Mouse (Mus musculus): ENCODE measurements around the gene Eif4g3. TPM values are rescaled to one million over a fixed set of nuclear protein-coding genes. Genes with fewer than 3 reads are reported as not detected.

Eif4g3 gene
- polyA plus RNA-seq, 1 experiment, result 72.1 TPM

DNA sequence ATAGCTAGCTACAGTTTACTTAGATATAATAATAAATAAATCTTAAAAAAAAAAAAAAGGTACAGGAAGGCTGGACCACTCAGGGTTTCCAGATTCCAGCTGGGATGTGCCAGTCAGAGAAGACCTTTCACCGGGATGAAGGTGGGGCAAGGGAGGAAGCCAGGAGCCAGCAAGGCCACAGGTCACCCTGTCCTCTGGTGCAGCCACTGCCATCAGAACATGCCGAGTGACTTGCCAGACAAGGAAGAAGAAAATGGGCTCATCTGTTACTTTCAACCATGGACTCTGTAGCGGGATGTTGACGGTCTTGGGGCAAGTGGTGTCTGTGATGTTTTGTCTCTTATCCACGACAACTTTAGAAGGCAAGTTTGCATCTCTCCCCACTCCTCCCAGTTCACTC, 8.1 kb upstream of the Eif4g3 start:
- H3K4me3 ChIP-seq (ENCODE audit: control insufficient read depth, insufficient read depth, low read length), result no peak overlapping the region
- H3K27me3 ChIP-seq (ENCODE audit: control insufficient read depth, insufficient read depth, low read length), result no peaks in the 10 kb centered on the region
- no peak overlapping the region for H3K27ac ChIP-seq (ENCODE audit: control insufficient read depth, insufficient read depth, low read length)
- DNase-seq, result no peak
- H3K4me1 ChIP-seq (replicated peaks; ENCODE audit: control insufficient read depth, insufficient read depth, low read length), result no peaks in the 10 kb centered on the region
- WGBS, result 83% methylated on average over 5 of the region's 5 CpGs
- TF ChIP-seq POLR2A (IDR thresholded peaks at IDR 0.05; ENCODE audit: control insufficient read depth, extremely low read depth, insufficient read depth, low read length, poor library complexity) (no peak), CTCF (IDR thresholded peaks at IDR 0.05; ENCODE audit: borderline replicate concordance, control insufficient read depth, extremely low read depth, insufficient read depth, low read length, poor library complexity) (no peak)
- no peaks in the 10 kb centered on the region for H3K36me3 ChIP-seq (ENCODE audit: control insufficient read depth, insufficient read depth, low read length)

DNA sequence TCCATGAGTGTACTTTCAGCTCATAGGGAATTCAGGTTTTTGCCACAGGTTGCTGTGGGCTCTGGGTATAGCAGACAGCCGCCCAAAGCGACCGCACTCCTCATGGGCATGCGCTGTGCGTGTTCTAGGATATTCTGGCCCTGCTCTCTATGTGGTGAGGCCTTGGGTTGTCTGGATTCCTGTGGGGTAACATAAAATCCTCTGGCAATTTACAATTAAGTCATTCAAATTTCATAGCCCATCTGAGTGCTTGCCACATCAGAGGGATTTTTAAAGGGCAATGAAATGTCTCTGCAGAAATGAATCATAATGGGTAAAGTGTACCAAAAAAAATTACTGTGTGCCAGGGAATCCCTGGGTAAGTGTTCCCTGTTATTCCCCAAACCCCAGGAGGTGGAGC, 3.4 kb upstream of the Eif4g3 start:
- WGBS, result 91% methylated on average over 5 of the region's 5 CpGs
- H3K27ac ChIP-seq (ENCODE audit: control insufficient read depth, insufficient read depth, low read length), result no peak overlapping the region
- H3K36me3 ChIP-seq (ENCODE audit: control insufficient read depth, insufficient read depth, low read length), result no peaks in the 10 kb centered on the region
- H3K27me3 ChIP-seq (ENCODE audit: control insufficient read depth, insufficient read depth, low read length), result no peaks in the 10 kb centered on the region
- TF ChIP-seq CTCF (IDR thresholded peaks at IDR 0.05; ENCODE audit: borderline replicate concordance, control insufficient read depth, extremely low read depth, insufficient read depth, low read length, poor library complexity) (no peak), POLR2A (IDR thresholded peaks at IDR 0.05; ENCODE audit: control insufficient read depth, extremely low read depth, insufficient read depth, low read length, poor library complexity) (no peak)
- DNase-seq, result no peak
- H3K4me1 ChIP-seq (replicated peaks; ENCODE audit: control insufficient read depth, insufficient read depth, low read length), result peaks cover 5% of the 10 kb centered on the region
- H3K4me3 ChIP-seq (ENCODE audit: control insufficient read depth, insufficient read depth, low read length), result no peak overlapping the region

DNA sequence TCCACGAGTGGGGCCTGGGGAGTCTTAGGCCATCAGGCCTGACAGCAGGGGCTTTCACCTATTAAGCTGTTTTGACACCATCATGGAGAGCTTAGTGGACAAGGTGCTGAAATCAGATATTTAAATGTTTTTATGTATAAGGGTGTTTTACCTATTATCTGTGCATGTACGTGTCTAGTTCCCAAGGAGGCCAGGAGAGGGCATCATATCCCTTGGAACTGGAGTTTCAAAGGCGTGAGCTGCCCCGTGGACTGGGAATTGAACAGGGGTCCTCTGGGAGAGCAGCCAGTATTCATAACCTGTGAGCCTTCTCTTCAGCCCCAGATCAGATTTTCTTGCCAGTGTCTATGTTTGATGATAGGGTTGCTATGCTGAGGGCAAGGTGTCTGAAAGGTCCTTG, 2.4 kb upstream of the Eif4g3 start:
- no peak overlapping the region for H3K4me3 ChIP-seq (ENCODE audit: control insufficient read depth, insufficient read depth, low read length)
- H3K4me1 ChIP-seq (replicated peaks; ENCODE audit: control insufficient read depth, insufficient read depth, low read length), result peaks cover 10% of the 10 kb centered on the region
- no peaks in the 10 kb centered on the region for H3K36me3 ChIP-seq (ENCODE audit: control insufficient read depth, insufficient read depth, low read length)
- DNase-seq, result no peak
- no peak overlapping the region for H3K27ac ChIP-seq (ENCODE audit: control insufficient read depth, insufficient read depth, low read length)
- TF ChIP-seq CTCF (IDR thresholded peaks at IDR 0.05; ENCODE audit: borderline replicate concordance, control insufficient read depth, extremely low read depth, insufficient read depth, low read length, poor library complexity), result no peak
- no peak for TF ChIP-seq POLR2A (IDR thresholded peaks at IDR 0.05; ENCODE audit: control insufficient read depth, extremely low read depth, insufficient read depth, low read length, poor library complexity)
- H3K27me3 ChIP-seq (ENCODE audit: control insufficient read depth, insufficient read depth, low read length), result no peaks in the 10 kb centered on the region
- 95% methylated on average over 4 of the region's 4 CpGs for WGBS

DNA sequence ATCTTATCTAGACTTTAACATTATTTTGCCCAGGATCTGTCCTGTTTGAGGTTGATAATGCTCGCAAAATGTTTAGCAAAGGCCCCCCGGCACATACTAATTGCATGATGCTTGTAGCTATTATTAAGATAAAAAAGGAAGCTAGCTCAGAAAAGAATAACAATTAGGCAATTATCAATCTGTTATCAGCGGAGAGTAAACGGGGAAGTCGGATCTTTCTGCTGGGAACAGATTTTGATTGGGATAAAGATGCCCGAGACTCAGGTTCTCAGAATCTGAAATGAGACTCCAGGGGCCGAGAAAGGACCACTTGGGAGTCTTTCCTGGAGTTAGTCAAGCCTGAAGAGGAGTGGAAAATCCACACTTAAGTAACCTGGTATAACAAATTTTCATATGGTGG, 1.6 kb upstream of the Eif4g3 start:
- 97% methylated on average over 7 of the region's 7 CpGs for WGBS
- Histone ChIP-seq H3K27ac (ENCODE audit: control insufficient read depth, insufficient read depth, low read length) (no peak overlapping the region), H3K27me3 (ENCODE audit: control insufficient read depth, insufficient read depth, low read length) (no peaks in the 10 kb centered on the region), H3K4me3 (ENCODE audit: control insufficient read depth, insufficient read depth, low read length) (no peak overlapping the region), H3K36me3 (ENCODE audit: control insufficient read depth, insufficient read depth, low read length) (no peaks in the 10 kb centered on the region), H3K4me1 (replicated peaks; ENCODE audit: control insufficient read depth, insufficient read depth, low read length) (peaks cover 11% of the 10 kb centered on the region)
- no peak for TF ChIP-seq CTCF (IDR thresholded peaks at IDR 0.05; ENCODE audit: borderline replicate concordance, control insufficient read depth, extremely low read depth, insufficient read depth, low read length, poor library complexity)
- TF ChIP-seq POLR2A (IDR thresholded peaks at IDR 0.05; ENCODE audit: control insufficient read depth, extremely low read depth, insufficient read depth, low read length, poor library complexity), result no peak
- DNase-seq, result no peak

DNA sequence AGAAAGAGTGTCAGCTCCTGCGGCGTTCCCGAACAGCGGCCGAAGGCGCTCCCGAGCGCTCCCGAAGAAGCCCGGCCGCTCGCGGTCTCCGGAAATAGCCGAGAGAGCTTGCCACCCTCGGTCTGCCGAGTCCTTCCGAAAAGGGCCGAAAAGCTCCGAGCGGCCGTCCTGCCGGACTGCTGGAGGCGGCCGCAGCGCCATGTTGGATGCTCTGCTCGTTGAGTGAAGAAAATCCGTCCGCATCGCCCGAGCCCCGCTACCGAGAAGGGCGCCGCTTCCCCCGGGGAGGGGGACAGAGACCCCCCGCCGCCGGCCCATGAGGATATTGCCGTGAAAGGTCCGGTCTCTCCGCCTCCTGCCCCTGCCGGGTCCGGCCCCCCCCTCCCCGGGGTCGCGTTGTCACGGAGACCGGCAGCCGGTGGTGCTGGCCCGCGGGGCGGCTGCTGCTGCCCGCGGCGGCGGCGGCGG, 503 bp downstream of the Eif4g3 start:
- TF ChIP-seq CTCF (IDR thresholded peaks at IDR 0.05; ENCODE audit: borderline replicate concordance, control insufficient read depth, extremely low read depth, insufficient read depth, low read length, poor library complexity) (no peak), POLR2A (IDR thresholded peaks at IDR 0.05; ENCODE audit: control insufficient read depth, extremely low read depth, insufficient read depth, low read length, poor library complexity) (peak; percentile 80)
- Histone ChIP-seq H3K4me1 (replicated peaks; ENCODE audit: control insufficient read depth, insufficient read depth, low read length) (peaks cover 11% of the 10 kb centered on the region), H3K27ac (ENCODE audit: control insufficient read depth, insufficient read depth, low read length) (no peak overlapping the region), H3K27me3 (ENCODE audit: control insufficient read depth, insufficient read depth, low read length) (no peaks in the 10 kb centered on the region), H3K4me3 (ENCODE audit: control insufficient read depth, insufficient read depth, low read length) (peak overlapping the region; percentile 69), H3K36me3 (ENCODE audit: control insufficient read depth, insufficient read depth, low read length) (peaks cover 5% of the 10 kb centered on the region)
- under 1% methylated on average over 50 of the region's 59 CpGs for WGBS
- DNase-seq, result peak; percentile 100

DNA sequence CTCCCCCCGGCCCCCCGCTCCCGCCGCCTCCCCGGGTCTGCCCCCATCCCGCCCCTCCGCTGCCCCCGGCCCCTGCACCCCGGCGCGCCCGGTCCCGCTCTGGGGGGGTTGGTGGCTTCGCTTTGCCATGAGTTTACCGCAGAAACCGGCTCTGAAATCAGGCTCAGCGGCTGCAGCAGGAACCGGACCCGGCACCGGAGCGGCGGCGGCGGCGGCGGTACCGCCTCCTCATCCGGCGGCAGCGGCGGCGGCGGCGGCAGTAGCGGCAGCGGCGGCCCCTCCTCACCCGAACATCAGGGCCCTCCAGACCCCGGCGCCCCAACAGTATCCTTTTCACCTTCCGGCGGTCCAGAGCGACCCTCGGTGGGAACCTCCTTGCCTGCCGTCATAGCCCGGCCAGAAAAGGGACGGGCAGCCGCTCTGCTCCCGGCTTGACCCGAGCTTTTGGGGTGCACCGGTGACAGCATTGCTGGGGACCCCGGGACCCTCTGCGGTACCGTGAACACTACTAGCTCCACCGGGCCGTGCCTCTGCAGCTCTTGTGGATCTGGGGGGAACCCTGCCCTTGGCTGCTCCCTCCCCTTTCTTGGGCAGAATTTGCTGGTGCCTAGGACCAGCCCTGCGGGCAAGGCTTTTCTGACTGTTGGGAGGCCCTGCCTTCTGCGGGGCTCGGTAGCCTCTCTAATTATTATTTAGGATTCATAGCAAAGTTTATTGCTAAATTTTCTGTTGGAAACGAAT, 1.2 kb downstream of the Eif4g3 start:
- peak; percentile 48 for DNase-seq
- no peaks in the 10 kb centered on the region for H3K27me3 ChIP-seq (ENCODE audit: control insufficient read depth, insufficient read depth, low read length)
- H3K27ac ChIP-seq (ENCODE audit: control insufficient read depth, insufficient read depth, low read length), result peak overlapping the region; percentile 49
- H3K4me3 ChIP-seq (ENCODE audit: control insufficient read depth, insufficient read depth, low read length), result peak overlapping the region; percentile 92
- TF ChIP-seq CTCF (IDR thresholded peaks at IDR 0.05; ENCODE audit: borderline replicate concordance, control insufficient read depth, extremely low read depth, insufficient read depth, low read length, poor library complexity) (no peak), POLR2A (IDR thresholded peaks at IDR 0.05; ENCODE audit: control insufficient read depth, extremely low read depth, insufficient read depth, low read length, poor library complexity) (no peak)
- H3K4me1 ChIP-seq (replicated peaks; ENCODE audit: control insufficient read depth, insufficient read depth, low read length), result peaks cover 11% of the 10 kb centered on the region
- WGBS, result 1% methylated on average over 48 of the region's 60 CpGs
- H3K36me3 ChIP-seq (ENCODE audit: control insufficient read depth, insufficient read depth, low read length), result peaks cover 11% of the 10 kb centered on the region

All from thymus, adult 2 months (tissue).